Mouse (Mus musculus): ENCODE results near the gene Pmpcb. TPM values are rescaled to one million over a fixed set of nuclear protein-coding genes. Genes with fewer than 3 reads are reported as not detected.
"Not testable (repeated sequence)": the region's sequence is repeated elsewhere in the genome, so short reads cannot be mapped to it uniquely, and the experiment has no call there.

Pmpcb gene
- total RNA-seq (2014; rRNA removed): 94.9 and 102 TPM in 2 replicates
- polyA plus RNA-seq (2015; fragmentation: Nextera tagmentation; extraction: Ambion mirVana): 64.7 and 68.6 TPM in 2 replicates

DNA sequence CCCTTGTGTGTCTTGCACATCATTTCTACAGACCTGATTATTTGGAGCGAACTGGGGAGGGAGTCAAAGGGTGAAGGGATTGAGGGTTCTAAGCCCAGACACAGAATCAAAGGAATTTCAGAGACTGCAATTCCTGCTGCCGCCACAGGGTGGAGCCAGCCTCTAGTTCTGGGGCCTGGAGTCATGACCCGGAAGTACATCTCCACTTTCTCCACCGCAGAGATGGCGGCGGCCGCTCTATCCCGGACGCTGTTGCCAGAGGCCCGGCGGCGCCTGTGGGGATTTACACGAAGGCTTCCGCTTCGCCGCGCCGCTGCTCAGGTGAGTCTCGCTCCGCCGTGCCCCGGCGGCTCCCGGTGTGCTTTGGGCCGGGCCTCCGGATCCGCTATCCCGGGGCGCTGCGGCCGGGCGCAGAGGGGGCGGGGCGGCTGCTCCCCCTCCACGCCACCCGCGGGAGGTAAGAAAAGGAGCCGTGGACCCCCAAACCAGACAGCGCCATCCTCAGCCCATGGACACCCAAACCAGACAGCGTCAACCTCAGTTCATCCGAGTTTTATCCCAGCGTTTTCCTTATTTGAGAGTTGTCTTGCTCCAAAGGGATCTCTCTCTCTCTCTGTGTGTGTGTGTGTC is at the start of gene Pmpcb:
TSS of gene Pmpcb (plus strand) at position 186 of the 630 bp plus-strand sequence.
- H3K36me3 ChIP-seq (ENCODE audit: insufficient read depth): peaks cover 28% of the 10 kb centered on the region
- ATAC-seq (peak; percentile 91), DNase-seq (peak; percentile 92)
- H3K4me2 ChIP-seq (ENCODE audit: low read depth): peak within 1 kb of the TSS; percentile 77
- peak within 1 kb of the TSS; percentile 64 for H3K9ac ChIP-seq
- peak within 1 kb of the TSS; percentile 69 for H3K27ac ChIP-seq (ENCODE audit: low read depth, low read length)
- TF ChIP-seq CTCF (IDR thresholded peaks at IDR 0.05; ENCODE audit: low read depth): peak; percentile 96
- H3K4me3 ChIP-seq (ENCODE audit: low read depth, low read length): peak within 1 kb of the TSS; percentile 66
- peaks cover 18% of the 10 kb centered on the region; the same call in 1 of the 2 replicates for H3K4me1 ChIP-seq (ENCODE audit: insufficient read depth)
- 4% methylated on average over 42 of the region's 42 CpGs for WGBS
- H3K27me3 ChIP-seq (ENCODE audit: insufficient read depth, low read length): no peaks in the 10 kb centered on the region
- no peaks in the 10 kb centered on the region for H3K9me3 ChIP-seq (ENCODE audit: low read length)

GRCm38 (mm10) chr5:21692230-21692629 is 44.7 kb upstream of the Pmpcb start:
- H3K36me3 ChIP-seq (ENCODE audit: insufficient read depth): no peaks in the 10 kb centered on the region
- H3K27me3 ChIP-seq (ENCODE audit: insufficient read depth, low read length): no peaks in the 10 kb centered on the region
- H3K4me2 ChIP-seq (ENCODE audit: low read depth): no peak overlapping the region
- ATAC-seq (no peak), DNase-seq (no peak)
- no peak overlapping the region for H3K9ac ChIP-seq
- H3K9me3 ChIP-seq (ENCODE audit: low read length): no peaks in the 10 kb centered on the region
- no peak overlapping the region for H3K27ac ChIP-seq (ENCODE audit: low read depth, low read length)
- H3K4me1 ChIP-seq (ENCODE audit: insufficient read depth): no peaks in the 10 kb centered on the region
- no peak overlapping the region for H3K4me3 ChIP-seq (ENCODE audit: low read depth, low read length)
- TF ChIP-seq CTCF (IDR thresholded peaks at IDR 0.05; ENCODE audit: low read depth): no peak
- WGBS: 94% methylated on average over 5 of the region's 5 CpGs

DNA sequence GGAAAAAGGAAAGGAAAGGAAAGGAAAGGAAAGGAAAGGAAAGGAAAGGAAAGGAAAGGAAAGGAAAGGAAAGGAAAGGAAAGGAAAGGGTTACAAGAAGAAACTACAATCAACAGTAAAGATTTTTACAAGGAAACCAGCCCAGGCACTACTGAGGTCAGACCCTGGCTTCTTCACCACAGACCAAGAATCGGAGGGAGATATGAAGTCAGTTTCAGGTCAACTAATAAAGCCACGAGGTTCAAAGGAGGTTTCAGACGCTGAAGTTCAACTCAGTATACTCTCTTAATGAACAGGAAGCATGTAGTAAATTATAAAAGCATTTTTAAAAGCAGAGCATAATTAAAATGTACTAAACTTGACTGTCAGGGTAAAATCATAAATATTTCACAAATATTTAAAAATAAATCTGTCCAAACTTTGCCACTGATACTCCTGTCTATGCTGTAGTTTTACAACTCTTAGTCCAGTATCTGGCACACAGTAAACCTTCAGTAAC is 43.5 kb upstream of the Pmpcb start:
- TF ChIP-seq CTCF (IDR thresholded peaks at IDR 0.05; ENCODE audit: low read depth): no peak
- ATAC-seq (no peak), DNase-seq (no peak)
- no peaks in the 10 kb centered on the region for H3K36me3 ChIP-seq (ENCODE audit: insufficient read depth)
- H3K27me3 ChIP-seq (ENCODE audit: insufficient read depth, low read length): no peaks in the 10 kb centered on the region
- WGBS: 85% methylated on average over 3 of the region's 3 CpGs
- no peak overlapping the region for H3K27ac ChIP-seq (ENCODE audit: low read depth, low read length)
- no peak overlapping the region for H3K9ac ChIP-seq
- H3K4me2 ChIP-seq (ENCODE audit: low read depth): no peak overlapping the region
- H3K9me3 ChIP-seq (ENCODE audit: low read length): no peaks in the 10 kb centered on the region
- H3K4me1 ChIP-seq (ENCODE audit: insufficient read depth): no peaks in the 10 kb centered on the region
- H3K4me3 ChIP-seq (ENCODE audit: low read depth, low read length): no peak overlapping the region

- 83% methylated on average over 3 of the region's 3 CpGs for WGBS
Measured at GRCm38 (mm10) chr5:21694854-21695490, 42.0 kb upstream of the Pmpcb start.

DNA sequence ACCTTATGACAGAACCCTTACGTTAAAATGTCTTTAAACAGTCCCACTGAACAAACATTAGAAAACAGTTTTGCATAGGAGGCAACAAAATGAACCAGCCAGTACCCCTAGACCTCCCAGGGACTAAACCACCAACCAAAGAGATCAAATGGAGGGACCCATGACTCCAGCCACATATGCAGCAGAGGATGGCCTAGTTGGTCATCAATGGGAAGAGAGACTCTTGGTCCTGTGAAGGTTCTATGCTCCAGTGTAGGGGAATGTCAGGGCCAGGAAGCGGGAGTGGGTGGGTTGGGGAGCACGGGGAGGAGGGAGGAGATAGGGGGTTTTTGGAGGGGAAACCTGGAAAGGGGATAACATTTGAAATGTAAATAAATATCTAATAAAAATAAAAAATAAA is 37.4 kb upstream of the Pmpcb start:
- H3K4me3 ChIP-seq (ENCODE audit: low read depth, low read length); H3K4me2 ChIP-seq (ENCODE audit: low read depth); H3K9me3 ChIP-seq (ENCODE audit: low read length); H3K27me3 ChIP-seq (ENCODE audit: insufficient read depth, low read length); H3K27ac ChIP-seq (ENCODE audit: low read depth, low read length); H3K4me1 ChIP-seq (ENCODE audit: insufficient read depth); H3K36me3 ChIP-seq (ENCODE audit: insufficient read depth); ATAC-seq; H3K9ac ChIP-seq; DNase-seq: not testable (repeated sequence)
- 75% methylated on average over 3 of the region's 3 CpGs for WGBS

More at GRCm38 (mm10) chr5:21694854-21695490, 42.0 kb upstream of the Pmpcb start:
- DNase-seq (no peak), ATAC-seq (peak; percentile 20; the same call in 1 of the 2 replicates)
- no peaks in the 10 kb centered on the region for H3K4me1 ChIP-seq (ENCODE audit: insufficient read depth)
- no peak overlapping the region for H3K4me2 ChIP-seq (ENCODE audit: low read depth)
- no peaks in the 10 kb centered on the region for H3K9me3 ChIP-seq (ENCODE audit: low read length)
- no peaks in the 10 kb centered on the region for H3K36me3 ChIP-seq (ENCODE audit: insufficient read depth)
- no peak for TF ChIP-seq CTCF (IDR thresholded peaks at IDR 0.05; ENCODE audit: low read depth)
- H3K9ac ChIP-seq: no peak overlapping the region
- H3K27ac ChIP-seq (ENCODE audit: low read depth, low read length): no peak overlapping the region
- no peaks in the 10 kb centered on the region for H3K27me3 ChIP-seq (ENCODE audit: insufficient read depth, low read length)
- H3K4me3 ChIP-seq (ENCODE audit: low read depth, low read length): no peak overlapping the region

GRCm38 (mm10) chr5:21700272-21700821 is 36.6 kb upstream of the Pmpcb start:
- H3K4me3 ChIP-seq (ENCODE audit: low read depth, low read length): peak overlapping the region; percentile 66
- TF ChIP-seq CTCF (IDR thresholded peaks at IDR 0.05; ENCODE audit: low read depth): no peak
- H3K9ac ChIP-seq: no peak overlapping the region; the same call in 1 of the 2 replicates
- ATAC-seq (no peak), DNase-seq (no peak)
- no peaks in the 10 kb centered on the region for H3K27me3 ChIP-seq (ENCODE audit: insufficient read depth, low read length)
- H3K36me3 ChIP-seq (ENCODE audit: insufficient read depth): no peaks in the 10 kb centered on the region
- peak overlapping the region; percentile 71 for H3K4me2 ChIP-seq (ENCODE audit: low read depth)
- no peaks in the 10 kb centered on the region for H3K9me3 ChIP-seq (ENCODE audit: low read length)
- no peaks in the 10 kb centered on the region for H3K4me1 ChIP-seq (ENCODE audit: insufficient read depth)
- no peak overlapping the region for H3K27ac ChIP-seq (ENCODE audit: low read depth, low read length)
- WGBS: 6% methylated on average over 10 of the region's 10 CpGs

GRCm38 (mm10) chr5:21700934-21701333 is 36.0 kb upstream of the Pmpcb start:
- peak overlapping the region; percentile 66 for H3K4me3 ChIP-seq (ENCODE audit: low read depth, low read length)

More at GRCm38 (mm10) chr5:21700934-21701333, 36.0 kb upstream of the Pmpcb start:
- ATAC-seq (peak; percentile 80), DNase-seq (no peak)
- no peaks in the 10 kb centered on the region for H3K9me3 ChIP-seq (ENCODE audit: low read length)
- H3K4me2 ChIP-seq (ENCODE audit: low read depth): peak overlapping the region; percentile 71
- H3K27me3 ChIP-seq (ENCODE audit: insufficient read depth, low read length): no peaks in the 10 kb centered on the region
- 3% methylated on average over 22 of the region's 22 CpGs for WGBS
- H3K36me3 ChIP-seq (ENCODE audit: insufficient read depth): no peaks in the 10 kb centered on the region
- H3K27ac ChIP-seq (ENCODE audit: low read depth, low read length): peak overlapping the region; percentile 98
- no peaks in the 10 kb centered on the region for H3K4me1 ChIP-seq (ENCODE audit: insufficient read depth)
- TF ChIP-seq CTCF (IDR thresholded peaks at IDR 0.05; ENCODE audit: low read depth): no peak
- peak overlapping the region; percentile 87 for H3K9ac ChIP-seq

Measured in forebrain, postnatal 0 days (tissue).